Mouse (Mus musculus) embryonic fibroblast, embryonic 13.5 days (primary cell): Measurements from ENCODE around the gene Mst1r.

Source experiments
- CTCF ChIP-seq: IDR thresholded peaks from 2 replicates; pipeline ENCODE4 v1.5.1; 2011; ENCODE audit warnings: mild to moderate bottlenecking, control low read depth, low read length, moderate library complexity, borderline replicate concordance; ENCODE audit not compliant: insufficient read depth
- POLR2A ChIP-seq: IDR thresholded peaks from 2 replicates; pipeline ENCODE4 v1.6.1; 2011; ENCODE audit warnings: low read depth, mild to moderate bottlenecking, control low read depth, low read length, moderate library complexity

DNA sequence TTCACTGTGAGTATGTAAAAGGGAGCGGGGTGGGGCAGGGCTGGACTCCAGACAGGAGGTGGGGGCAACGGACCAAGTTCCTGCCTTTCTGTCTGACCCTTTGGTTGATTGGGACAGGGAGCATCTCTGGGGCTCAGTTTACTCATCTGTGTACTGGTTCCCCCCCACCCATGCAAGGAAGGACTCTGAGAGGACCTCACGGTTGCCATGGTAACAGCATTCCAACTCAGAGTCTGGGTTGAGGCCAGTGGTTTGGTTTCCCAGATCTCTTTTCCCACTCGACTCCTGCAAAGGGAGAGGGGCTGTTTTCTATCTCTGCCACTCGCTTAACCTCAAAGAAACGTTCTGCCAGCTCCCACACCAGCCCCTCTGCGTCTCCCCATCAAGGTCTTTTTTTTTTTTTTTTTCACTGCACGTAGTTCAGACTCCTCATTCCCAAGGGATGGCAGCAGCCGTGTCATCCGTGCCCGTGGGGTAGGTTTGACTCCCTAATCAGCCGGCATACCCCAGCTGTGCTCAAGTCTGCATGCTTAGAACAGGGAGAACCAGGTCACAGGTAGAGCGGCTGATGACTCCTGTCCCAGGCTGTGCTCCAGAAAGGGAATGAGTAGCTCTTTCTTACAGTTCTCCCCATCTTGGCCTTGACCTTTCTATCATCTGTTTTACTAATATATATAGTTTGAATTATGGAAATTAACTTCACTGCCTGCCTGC is 11.4 kb downstream of the Mst1r start:
- TF ChIP-seq CTCF: no peak
- TF ChIP-seq POLR2A: no peak
